Mouse (Mus musculus): ENCODE data around the gene S100a10. TPM values are rescaled to one million over a fixed set of nuclear protein-coding genes. Genes with fewer than 3 reads are reported as not detected.
A peak's percentile ranks its signal among the peaks of the same experiment; 100 is the strongest.

S100a10 gene
- total and polyA plus RNA-seq, 3 experiments = 41.9 to 93.9 (median 70.5) TPM

- Histone ChIP-seq H3K79me2 (replicated peaks; ENCODE audit: control insufficient read depth, insufficient read depth, low read length) (no peaks in the 10 kb centered on the region), H3K4me1 (ENCODE audit: control insufficient read depth, insufficient read depth, low read length) (no peaks in the 10 kb centered on the region; the same call in 1 of the 2 replicates), H3K27me3 (ENCODE audit: control insufficient read depth, insufficient read depth, low read length) (no peaks in the 10 kb centered on the region), H3K27ac (no peak overlapping the region; the same call in 1 of the 2 replicates), H3K36me3 (ENCODE audit: control insufficient read depth, insufficient read depth, low read length) (no peaks in the 10 kb centered on the region), H3K4me3 (no peak overlapping the region), H3K9ac (ENCODE audit: low read depth, low read length) (no peak overlapping the region)
- WGBS = 72% methylated on average over 6 of the region's 6 CpGs
- TF ChIP-seq POLR2A (IDR thresholded peaks at IDR 0.05; ENCODE audit: insufficient read depth, low read depth, low read length) (no peak), EP300 (IDR thresholded peaks at IDR 0.05; ENCODE audit: insufficient read depth, low read depth, low read length) (no peak), CTCF (IDR thresholded peaks at IDR 0.05) (no peak)
- no peak for DNase-seq
- intact Hi-C loops (cut with DNase I) = no loop called here
Observed at GRCm38 (mm10) chr3:93548541-93549266, 6.2 kb upstream of the S100a10 start.

DNA sequence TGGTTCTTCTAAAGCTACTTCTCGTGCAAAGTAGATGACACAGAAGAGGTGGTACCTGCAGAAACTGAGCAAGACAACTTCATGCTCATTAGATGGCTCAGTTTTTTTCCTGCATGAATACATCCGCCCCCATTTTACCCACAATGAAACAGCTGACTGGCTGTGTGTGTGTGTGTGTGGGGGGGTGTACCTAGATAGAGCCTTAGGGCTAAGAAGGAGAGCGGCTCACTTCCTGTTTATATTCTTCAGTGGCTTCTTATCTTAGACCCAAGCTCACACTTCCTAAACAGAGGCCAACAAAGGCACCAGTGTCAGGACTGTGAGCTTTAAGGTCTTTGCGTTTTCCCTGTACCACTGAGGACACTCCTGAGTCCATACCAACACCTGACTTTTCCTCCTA lies 4.9 kb upstream of the S100a10 start:
- Histone ChIP-seq H3K79me2 (replicated peaks; ENCODE audit: control insufficient read depth, insufficient read depth, low read length) (no peaks in the 10 kb centered on the region), H3K36me3 (ENCODE audit: control insufficient read depth, insufficient read depth, low read length) (no peaks in the 10 kb centered on the region), H3K4me3 (no peak overlapping the region), H3K9ac (ENCODE audit: low read depth, low read length) (no peak overlapping the region), H3K27me3 (ENCODE audit: control insufficient read depth, insufficient read depth, low read length) (no peaks in the 10 kb centered on the region), H3K27ac (no peak overlapping the region), H3K4me1 (ENCODE audit: control insufficient read depth, insufficient read depth, low read length) (peaks cover 5% of the 10 kb centered on the region; the same call in 1 of the 2 replicates)
- intact Hi-C loops (cut with DNase I) = no loop called here
- no peak for DNase-seq
- TF ChIP-seq EP300 (IDR thresholded peaks at IDR 0.05; ENCODE audit: insufficient read depth, low read depth, low read length) = no peak
- no peak for TF ChIP-seq CTCF (IDR thresholded peaks at IDR 0.05)
- TF ChIP-seq POLR2A (IDR thresholded peaks at IDR 0.05; ENCODE audit: insufficient read depth, low read depth, low read length) = no peak
- whole genome bisulfite sequencing = 47% methylated on average over 4 of the region's 4 CpGs

GRCm38 (mm10) chr3:93551950-93552901 lies 2.7 kb upstream of the S100a10 start:
- TF ChIP-seq EP300 (IDR thresholded peaks at IDR 0.05; ENCODE audit: insufficient read depth, low read depth, low read length) = no peak
- no peak for TF ChIP-seq CTCF (IDR thresholded peaks at IDR 0.05)
- TF ChIP-seq POLR2A (IDR thresholded peaks at IDR 0.05; ENCODE audit: insufficient read depth, low read depth, low read length) = no peak
- H3K4me1 ChIP-seq (ENCODE audit: control insufficient read depth, insufficient read depth, low read length) = peaks cover 8% of the 10 kb centered on the region
- no peak for DNase-seq
- H3K27me3 ChIP-seq (ENCODE audit: control insufficient read depth, insufficient read depth, low read length) = no peaks in the 10 kb centered on the region
- intact Hi-C loops (cut with DNase I) = loop anchor here (2.0 kb wide), 1 partner anchor 43 kb away; no protein-coding TSS in a partner anchor
- no peak overlapping the region; the same call in 1 of the 2 replicates for H3K27ac ChIP-seq
- H3K36me3 ChIP-seq (ENCODE audit: control insufficient read depth, insufficient read depth, low read length) = peaks cover 3% of the 10 kb centered on the region; the same call in 1 of the 2 replicates
- no peak overlapping the region for H3K9ac ChIP-seq (ENCODE audit: low read depth, low read length)
- 80% methylated on average over 5 of the region's 5 CpGs for WGBS
- H3K4me3 ChIP-seq = no peak overlapping the region
- H3K79me2 ChIP-seq (replicated peaks; ENCODE audit: control insufficient read depth, insufficient read depth, low read length) = no peaks in the 10 kb centered on the region

DNA sequence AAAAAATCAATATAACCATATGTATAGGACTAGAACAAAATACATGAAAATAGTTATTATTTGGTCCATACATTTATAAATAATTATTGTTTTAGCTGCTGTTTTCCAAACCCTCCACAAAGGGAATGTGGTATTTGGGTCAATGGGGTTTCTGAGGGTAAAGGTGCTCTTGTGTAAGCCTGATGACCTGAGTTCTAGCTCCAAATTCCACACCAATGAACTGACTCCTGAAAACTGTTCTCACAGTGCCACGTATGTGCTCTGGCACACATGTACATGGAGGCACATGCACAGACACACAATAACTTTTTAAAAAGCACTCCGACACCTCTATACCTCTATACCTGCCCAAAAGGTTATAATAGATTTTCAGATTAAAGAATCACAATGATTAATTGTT lies 1.6 kb upstream of the S100a10 start:
- Histone ChIP-seq H3K27ac (no peak overlapping the region; the same call in 1 of the 2 replicates), H3K4me3 (no peak overlapping the region), H3K9ac (ENCODE audit: low read depth, low read length) (no peak overlapping the region), H3K4me1 (ENCODE audit: control insufficient read depth, insufficient read depth, low read length) (peaks cover 12% of the 10 kb centered on the region), H3K36me3 (ENCODE audit: control insufficient read depth, insufficient read depth, low read length) (peaks cover 11% of the 10 kb centered on the region), H3K27me3 (ENCODE audit: control insufficient read depth, insufficient read depth, low read length) (no peaks in the 10 kb centered on the region), H3K79me2 (replicated peaks; ENCODE audit: control insufficient read depth, insufficient read depth, low read length) (no peaks in the 10 kb centered on the region)
- no peak for DNase-seq
- 93% methylated on average over 2 of the region's 2 CpGs for WGBS
- TF ChIP-seq EP300 (IDR thresholded peaks at IDR 0.05; ENCODE audit: insufficient read depth, low read depth, low read length) (no peak), CTCF (IDR thresholded peaks at IDR 0.05) (no peak), POLR2A (IDR thresholded peaks at IDR 0.05; ENCODE audit: insufficient read depth, low read depth, low read length) (no peak)
- intact Hi-C loops (cut with DNase I) = loop anchor here (2.0 kb wide), 1 partner anchor 41 kb away; no protein-coding TSS in a partner anchor

DNA sequence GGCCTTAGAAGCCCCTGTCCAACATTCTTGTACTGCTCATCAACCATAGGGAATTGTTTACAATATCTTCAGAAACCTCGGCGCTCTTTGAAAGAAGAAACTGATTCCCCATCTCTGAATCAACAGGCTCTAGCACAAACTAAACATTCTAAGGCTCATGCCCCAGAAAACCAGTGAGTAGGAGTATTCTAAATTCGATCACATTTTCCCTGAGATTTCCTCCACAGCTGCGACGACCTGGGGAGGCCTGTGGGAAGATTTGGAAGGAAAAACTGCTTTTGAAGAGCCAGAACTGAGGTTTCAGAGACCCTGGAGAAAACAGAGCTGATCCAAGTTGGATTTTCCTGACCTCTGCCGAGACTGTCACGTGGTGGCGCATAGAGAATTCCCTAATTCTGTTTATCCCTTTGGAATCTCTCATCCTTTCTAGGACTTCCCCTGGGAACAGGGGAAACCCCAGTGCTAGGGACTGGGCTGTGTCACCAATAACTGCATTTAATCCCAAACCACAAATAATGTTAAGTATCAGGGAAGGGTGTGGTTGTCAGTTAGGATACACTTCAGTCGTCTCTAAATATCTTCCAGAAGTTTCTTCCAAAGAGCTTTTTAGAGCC lies 1.0 kb upstream of the S100a10 start:
- peak overlapping the region; percentile 91 for H3K27ac ChIP-seq
- peaks cover 15% of the 10 kb centered on the region for H3K4me1 ChIP-seq (ENCODE audit: control insufficient read depth, insufficient read depth, low read length)
- no peak for TF ChIP-seq CTCF (IDR thresholded peaks at IDR 0.05)
- no peak for TF ChIP-seq POLR2A (IDR thresholded peaks at IDR 0.05; ENCODE audit: insufficient read depth, low read depth, low read length)
- TF ChIP-seq EP300 (IDR thresholded peaks at IDR 0.05; ENCODE audit: insufficient read depth, low read depth, low read length) = no peak
- H3K9ac ChIP-seq (ENCODE audit: low read depth, low read length) = no peak overlapping the region
- no peaks in the 10 kb centered on the region; the same call in 1 of the 2 replicates for H3K79me2 ChIP-seq (replicated peaks; ENCODE audit: control insufficient read depth, insufficient read depth, low read length)
- intact Hi-C loops (cut with DNase I) = loop anchor here (2.0 kb wide), 1 partner anchor 41 kb away; no protein-coding TSS in a partner anchor
- peaks cover 16% of the 10 kb centered on the region for H3K36me3 ChIP-seq (ENCODE audit: control insufficient read depth, insufficient read depth, low read length)
- H3K27me3 ChIP-seq (ENCODE audit: control insufficient read depth, insufficient read depth, low read length) = no peaks in the 10 kb centered on the region
- DNase-seq = peak; percentile 42 to 51
- WGBS = 45% methylated on average over 9 of the region's 9 CpGs
- H3K4me3 ChIP-seq = peak overlapping the region; percentile 43

All from heart, adult 2 months (tissue).